Mouse (Mus musculus) adrenal gland, postnatal 25 days (tissue): ENCODE measurements at regions not wholly inside any gene's neighbourhood (a gene's known extent, or its start where the extent isn't known, plus 50 kb on each side); places are given as distances from the start of the nearest gene placed in this dataset.

Source experiments
- DNase-seq: peaks from one replicate; pipeline ENCODE4 v3.0.0; 2021; ENCODE audit warnings: mixed read lengths

GRCm38 (mm10) chr10:17077580-17077979, 645.4 kb upstream of the Cited2 start:
- DNase-seq, result no peak

DNA sequence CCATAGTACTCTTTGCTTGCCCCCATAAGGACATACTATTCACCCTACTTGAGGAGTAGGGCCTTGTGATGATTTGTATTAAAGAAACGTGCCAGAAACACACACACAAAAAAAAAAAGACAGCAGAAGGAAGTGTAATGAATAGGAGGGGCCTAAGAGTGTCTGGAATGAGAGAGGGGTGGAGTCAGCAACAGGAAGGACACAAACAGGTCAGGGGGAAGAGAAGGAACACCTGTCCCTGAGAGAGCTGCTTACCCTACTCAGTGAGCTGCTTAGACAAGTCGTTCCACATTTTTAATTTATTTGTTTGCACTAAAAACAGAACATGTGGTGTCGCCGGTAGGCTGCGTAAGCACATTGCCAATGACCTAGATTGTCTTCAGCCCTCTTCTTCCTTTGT, 642.2 kb upstream of the Cited2 start:
- no peak for DNase-seq

DNA sequence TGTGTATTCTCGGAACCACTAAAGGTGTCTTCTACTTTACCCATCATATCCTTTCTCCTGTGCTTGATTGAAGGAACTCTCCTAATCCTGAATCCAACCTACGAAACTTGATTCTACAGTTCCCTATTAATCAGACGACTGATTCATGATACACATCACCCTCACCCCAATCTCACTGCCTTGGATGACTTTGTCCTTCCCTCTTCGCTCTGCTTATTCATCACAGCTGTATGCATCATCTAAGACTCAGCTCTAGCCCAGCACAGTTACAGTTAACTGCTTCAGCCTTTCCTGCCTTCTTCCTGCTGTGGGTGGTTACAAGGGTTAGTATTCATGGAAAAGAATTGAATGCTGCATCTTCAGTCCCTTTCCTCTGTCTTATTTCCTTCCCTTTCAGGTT, 640.1 kb upstream of the Cited2 start:
- no peak for DNase-seq

DNA sequence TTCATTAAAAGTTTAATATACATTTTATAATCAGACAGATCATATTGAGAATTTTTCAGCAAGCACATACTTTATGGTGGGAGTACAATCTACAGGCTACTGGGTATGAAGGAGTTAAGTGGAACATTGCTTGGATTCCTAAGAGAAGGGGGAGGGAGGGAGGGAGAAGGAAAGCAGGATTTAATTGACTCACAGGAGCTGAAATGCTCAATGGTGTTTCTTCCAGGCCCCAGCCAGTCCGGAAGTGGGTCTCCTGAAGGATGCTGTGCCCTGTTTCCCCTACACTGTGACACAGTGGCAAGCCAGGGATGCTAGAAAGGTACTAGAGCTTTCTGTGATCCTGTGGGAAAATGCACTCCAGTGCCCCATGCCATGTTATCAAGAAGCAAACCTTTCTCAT, 621.0 kb upstream of the Cited2 start:
- no peak for DNase-seq

DNA sequence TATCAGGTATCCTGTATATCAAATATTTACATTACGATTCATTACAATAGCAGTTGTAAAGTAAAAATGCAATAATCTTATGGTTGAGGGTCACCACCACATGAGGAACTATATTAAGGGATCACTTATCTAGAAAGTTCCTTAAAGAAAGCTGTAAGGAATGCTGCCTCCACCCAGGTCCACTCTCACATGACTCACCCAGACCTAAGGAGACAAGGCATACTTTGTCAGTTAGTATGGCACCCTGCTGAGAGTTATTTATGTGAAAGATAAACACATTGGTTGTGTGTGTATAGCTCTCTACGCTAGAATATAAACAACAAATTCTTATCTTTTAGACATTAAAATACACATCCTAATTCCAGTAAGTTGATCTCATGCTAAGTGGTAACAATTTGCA, 619.6 kb upstream of the Cited2 start:
- DNase-seq, result no peak

DNA sequence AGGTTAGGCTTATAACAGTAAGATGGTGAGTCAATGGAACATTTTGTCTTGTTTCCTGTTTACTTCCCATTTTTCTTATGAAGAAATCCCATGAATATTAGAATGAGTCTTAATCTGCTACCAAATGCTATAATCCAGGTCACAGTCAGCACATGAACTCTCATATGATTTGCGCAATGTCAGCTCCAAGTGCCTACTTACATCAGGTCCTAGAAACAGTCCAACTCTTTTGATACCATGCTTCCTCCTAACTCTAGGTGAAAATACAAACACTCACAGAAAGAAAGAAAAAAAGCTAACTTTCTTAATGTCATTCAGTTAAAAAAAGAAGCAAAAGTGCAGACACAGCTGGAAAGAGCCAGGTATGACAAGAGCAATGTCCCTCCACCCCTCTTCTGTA, 616.2 kb upstream of the Cited2 start:
- DNase-seq, result no peak

DNA sequence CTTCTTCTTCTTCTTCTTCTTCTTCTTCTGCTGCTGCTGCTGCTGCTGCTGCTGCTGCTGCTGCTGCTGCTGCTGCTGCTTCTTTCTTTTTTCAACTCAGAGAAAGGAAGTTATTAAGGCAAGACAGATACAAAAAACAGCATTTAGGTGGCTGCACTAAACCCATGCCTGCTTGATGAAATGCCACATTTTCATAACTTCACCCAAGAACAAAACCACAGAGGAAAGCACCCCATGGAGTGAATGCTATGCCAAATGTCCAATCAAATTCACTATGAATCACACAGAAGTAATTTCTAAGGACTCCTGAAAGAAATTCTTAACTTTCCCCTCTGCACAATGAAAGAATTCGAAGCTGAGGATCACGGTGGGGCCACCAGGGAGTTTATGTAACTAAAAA, 611.9 kb upstream of the Cited2 start:
- no peak for DNase-seq

DNA sequence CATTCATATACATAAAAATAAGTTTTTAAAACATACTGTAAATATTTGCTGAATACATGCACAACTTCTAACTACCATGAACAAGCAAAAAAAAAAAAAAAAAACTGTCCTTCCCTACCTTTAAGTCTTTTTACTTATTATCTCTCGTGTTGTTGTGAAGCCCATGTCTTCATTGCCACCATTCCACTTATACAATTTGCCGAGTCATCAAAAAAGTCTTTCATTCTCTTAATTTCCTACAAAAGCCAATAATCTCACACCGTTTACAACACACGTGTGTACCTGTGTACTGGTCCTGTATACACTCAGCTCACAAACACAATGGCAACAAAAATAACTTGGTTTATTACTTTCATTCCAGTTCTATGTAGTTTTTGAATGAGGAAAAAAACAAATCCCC, 608.2 kb upstream of the Cited2 start:
- no peak for DNase-seq

DNA sequence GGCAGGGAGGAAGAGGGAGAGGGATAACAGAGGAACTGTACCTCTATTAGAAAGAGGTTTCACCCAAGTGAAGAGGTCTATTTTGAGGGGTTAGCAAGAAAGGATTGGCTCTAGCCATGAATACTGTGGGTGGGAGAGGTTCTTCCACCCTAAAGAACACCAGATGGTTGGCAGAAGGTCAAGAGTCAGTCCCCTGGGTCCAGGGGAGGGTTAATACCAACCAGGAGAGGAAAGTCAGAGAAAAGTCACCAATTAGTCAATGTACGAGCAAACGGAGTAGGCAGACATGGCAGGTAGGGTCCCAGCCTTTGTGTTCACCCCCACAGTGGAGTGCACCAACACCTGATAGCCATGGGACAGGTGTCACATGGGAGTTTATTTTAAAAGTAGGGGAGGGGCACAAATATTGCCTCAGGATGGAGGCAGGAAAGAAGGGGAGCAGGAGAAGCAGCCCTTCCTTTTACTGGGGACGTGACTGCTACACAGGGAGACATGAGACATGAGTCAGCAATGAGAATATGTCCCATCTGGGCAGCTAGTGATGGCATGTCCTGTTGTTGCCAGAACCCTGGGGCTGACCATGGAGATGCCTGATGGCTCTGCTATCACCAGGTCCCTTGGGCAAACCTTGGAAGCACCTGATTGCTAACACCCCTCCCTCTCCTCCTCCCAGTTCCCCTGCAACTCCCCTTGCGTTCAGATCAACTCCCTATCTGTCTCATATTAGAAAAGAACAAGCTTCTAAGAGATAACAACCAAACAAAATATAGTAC, 593.4 kb upstream of the Cited2 start:
- DNase-seq, result no peak

GRCm38 (mm10) chr10:17130661-17131060, 592.4 kb upstream of the Cited2 start:
- no peak for DNase-seq

DNA sequence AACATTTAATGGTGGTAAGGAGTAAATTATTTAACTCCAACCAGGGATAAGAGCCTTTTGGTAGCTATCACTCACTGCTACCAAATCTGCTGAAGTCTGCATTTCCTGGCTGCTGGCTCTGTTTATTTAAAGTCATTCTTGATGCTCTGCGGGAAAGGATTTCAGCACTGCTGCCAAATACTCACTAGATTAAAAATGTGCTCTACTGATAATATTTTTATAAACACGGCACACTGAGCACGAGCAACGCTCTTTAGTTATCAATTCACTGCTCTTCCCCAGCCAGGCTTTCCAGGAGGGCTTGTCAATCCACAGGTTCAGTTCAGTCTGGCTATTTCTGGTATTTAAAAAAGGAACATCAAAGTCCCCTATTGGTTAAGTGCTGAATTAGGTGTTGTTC, 591.3 kb upstream of the Cited2 start:
- DNase-seq, result no peak

- no peak for DNase-seq
Measured at GRCm38 (mm10) chr10:17175385-17175784, 547.6 kb upstream of the Cited2 start.

DNA sequence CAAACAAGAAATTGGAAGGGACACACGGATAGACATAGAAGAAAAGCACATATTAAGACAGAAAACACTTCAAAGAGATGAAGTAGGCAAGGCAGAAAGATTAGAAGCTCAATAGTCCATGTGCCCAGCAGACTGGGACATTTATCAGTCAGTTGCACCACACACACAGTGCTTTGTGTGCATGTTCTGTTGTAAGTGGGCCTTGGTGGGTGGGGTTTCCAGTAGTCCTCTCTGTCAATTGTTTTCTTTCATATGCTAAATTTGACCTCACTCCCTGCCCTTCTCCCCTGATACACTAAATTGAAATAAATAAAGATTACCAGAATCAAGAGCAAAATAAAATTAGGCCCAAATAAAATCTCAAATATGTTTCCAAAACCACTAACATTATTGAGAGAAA, 546.0 kb upstream of the Cited2 start:
- DNase-seq, result no peak

GRCm38 (mm10) chr10:17177503-17178278, 545.3 kb upstream of the Cited2 start:
- no peak for DNase-seq

- no peak for DNase-seq
Measured at GRCm38 (mm10) chr10:17178627-17179026, 544.4 kb upstream of the Cited2 start.

DNA sequence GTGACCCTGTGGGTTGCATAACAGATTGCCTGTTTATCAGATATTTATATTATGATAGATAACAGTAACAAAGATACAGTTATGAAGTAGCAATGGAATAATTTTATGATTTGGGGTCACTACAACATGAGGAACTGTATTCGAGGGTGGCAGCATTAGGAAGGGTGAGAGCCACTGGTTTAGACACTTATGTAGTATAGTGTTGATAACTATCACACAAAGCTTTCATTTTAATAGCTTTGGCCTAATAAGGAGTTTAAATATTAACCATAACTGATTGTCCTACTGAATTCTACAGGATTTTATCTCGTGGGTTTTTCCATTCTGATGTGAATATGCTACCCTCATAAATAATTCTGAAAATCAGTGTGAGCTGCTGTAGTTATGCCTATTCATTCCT, 538.6 kb upstream of the Cited2 start:
- DNase-seq, result no peak

GRCm38 (mm10) chr10:17196205-17196604, 526.8 kb upstream of the Cited2 start:
- DNase-seq, result no peak

GRCm38 (mm10) chr10:17196636-17197035, 526.4 kb upstream of the Cited2 start:
- no peak for DNase-seq

DNA sequence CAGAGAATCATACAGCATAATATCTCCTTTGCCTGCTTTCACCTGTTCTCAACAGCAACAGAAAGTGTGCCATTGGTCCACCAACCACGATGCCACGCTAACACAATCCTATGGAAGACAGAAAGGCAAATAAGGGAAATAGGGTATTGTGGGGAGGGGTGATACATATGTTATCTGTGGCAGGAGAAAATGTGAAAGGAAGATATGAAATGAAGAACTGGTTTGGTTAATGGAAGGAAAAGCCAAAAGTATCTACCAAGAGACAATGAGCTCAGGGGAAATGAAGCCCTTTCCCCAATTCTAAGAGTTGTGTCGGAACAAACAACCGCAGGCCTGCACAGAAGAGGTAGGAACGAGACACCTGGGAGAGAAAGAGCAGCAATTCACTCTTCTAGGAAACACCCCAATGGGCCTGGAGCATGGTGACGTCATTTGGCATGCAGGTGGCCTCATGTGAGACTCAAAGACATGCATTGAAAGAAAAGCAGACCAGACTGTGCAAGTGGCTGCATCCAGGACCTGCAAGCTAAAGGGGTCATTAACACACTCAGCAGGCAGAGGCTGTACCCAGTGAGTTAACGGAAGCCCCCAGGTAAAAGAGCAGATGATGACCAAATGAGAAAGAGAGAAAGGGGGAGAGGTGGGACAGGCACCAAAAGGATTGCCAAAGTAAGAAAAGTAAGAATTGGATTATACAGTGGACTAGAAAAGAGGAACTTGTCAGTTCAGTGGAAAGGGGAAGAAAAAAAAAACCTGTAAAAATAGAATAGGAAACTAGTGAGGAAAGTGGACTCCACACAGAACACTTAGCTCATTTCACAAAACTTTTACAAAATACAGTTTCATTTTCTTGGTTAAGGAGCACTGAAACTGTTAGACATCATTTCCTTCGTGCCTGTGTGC, 522.2 kb upstream of the Cited2 start:
- no peak for DNase-seq

GRCm38 (mm10) chr10:17201427-17201745, 521.6 kb upstream of the Cited2 start:
- DNase-seq, result no peak

DNA sequence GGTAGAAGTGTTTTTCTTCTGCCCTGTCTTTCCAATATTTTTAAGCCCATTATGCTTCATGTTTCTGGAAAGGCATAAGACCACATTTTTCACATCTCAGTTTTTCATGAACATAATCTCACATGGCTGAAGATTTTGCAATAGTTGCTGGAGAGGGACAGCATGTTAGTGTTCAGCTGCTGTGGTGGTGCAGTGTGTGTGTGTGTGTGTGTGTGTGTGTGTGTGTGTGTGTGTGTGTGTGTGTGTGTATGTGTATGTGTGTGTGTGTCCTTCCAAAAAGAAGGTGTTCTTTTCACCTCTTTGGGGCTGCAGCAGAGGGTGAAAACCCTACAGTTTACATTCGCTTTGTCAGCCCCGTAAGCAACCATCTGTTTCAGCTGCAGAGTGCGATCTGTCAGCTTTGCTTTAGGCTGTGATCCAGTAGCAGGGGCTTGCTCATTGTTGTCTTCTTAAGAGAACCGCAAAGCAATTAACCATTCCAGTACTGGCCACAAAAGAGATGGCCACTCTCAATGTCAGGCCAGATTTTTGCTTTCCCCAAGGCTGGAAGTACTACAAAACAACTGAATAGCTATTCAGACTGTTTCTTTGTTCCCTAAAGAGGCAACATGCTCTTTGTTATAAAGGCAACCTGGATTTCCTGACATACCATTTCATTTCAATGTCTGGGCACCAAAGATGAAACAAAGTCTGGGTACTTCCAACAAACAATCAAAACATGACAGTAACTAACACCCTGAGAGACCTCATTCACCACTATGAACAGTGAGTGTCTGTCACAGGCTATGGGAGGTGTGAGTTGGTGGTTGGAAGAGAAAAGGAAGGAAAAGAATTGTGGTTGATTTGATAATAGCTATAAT, 520.2 kb upstream of the Cited2 start:
- DNase-seq, result no peak
